Mouse (Mus musculus): ENCODE measurements around the gene Apol9a.

- no peak for TF ChIP-seq CTCF (IDR thresholded peaks at IDR 0.05)
- TF ChIP-seq EP300 (IDR thresholded peaks at IDR 0.05) = no peak
Observed at GRCm38 (mm10) chr15:77377419-77377818, 33.5 kb downstream of the Apol9a start.
